Mouse (Mus musculus) Patski (cell line): ENCODE results near the gene Sik3. TPM values are rescaled to one million over a fixed set of nuclear protein-coding genes. Genes with fewer than 3 reads are reported as not detected.
"Not testable (repeated sequence)": the region's sequence is repeated elsewhere in the genome, so short reads cannot be mapped to it uniquely, and the experiment has no call there.

Experiments
- ATAC-seq: fragments of 100-300 bp; one replicate; pipeline ENCODE4 v1.8.0; 2021
- CTCF ChIA-PET: fragments of 350-600 bp; sonication (Branson Sonifier 250); formaldehyde crosslinking; loops from one replicate; lab custom pipeline; 2022; ENCODE audit warnings: inconsistent platforms; lab: Charles Lee
- POLR2A ChIA-PET: fragments of 350-600 bp; sonication (Branson Sonifier 250); formaldehyde crosslinking; loops from one replicate; lab custom pipeline; 2022; ENCODE audit warnings: antibody characterized with exemption, inconsistent platforms; lab: Charles Lee
- DNase-seq: peaks from one replicate; pipeline ENCODE4 v3.0.0-alpha.2; 2011; ENCODE audit warnings: low read depth, low spot score
- H3K27me3 ChIP-seq: fragments of 371-371 bp; one replicate; pipeline ENCODE4 v1.5.1; 2021
- CTCF ChIP-seq: fragments of 100-300 bp; IDR thresholded peaks from one replicate; pipeline ENCODE4 v1.5.1; 2021
- in situ Hi-C: fragments of 300-500 bp; cut with MboI; formaldehyde crosslinking; loops from 3 replicates; pipeline ENCODE4 v1.11.1; 2018; ENCODE audit warnings: low pct_unique_long_range_greater_than_20kb, mixed read lengths
- polyA plus RNA-seq: library from polyadenylated mRNA; unstranded; gene quantifications from one replicate; pipeline ENCODE4 v1.2.3, GENCODE M21; 2021

Sik3 gene
- polyA plus RNA-seq, 1 experiment from 2014 or later: 46.2 TPM

- in situ Hi-C loops: no loop called here
- no peak for TF ChIP-seq CTCF
- no peaks in the 10 kb centered on the region for H3K27me3 ChIP-seq
- CTCF ChIA-PET: no interaction called here
- ATAC-seq: no peak
- POLR2A ChIA-PET: interaction anchor here (0.6 kb wide), 1 partner anchor 19 kb away, joined by 3 read pairs; no protein-coding TSS in a partner anchor
- DNase-seq: no peak
Observed at GRCm38 (mm10) chr9:46090066-46090465, 77.4 kb downstream of the Sik3 start.

- POLR2A ChIA-PET, CTCF ChIA-PET, H3K27me3 ChIP-seq, ATAC-seq, DNase-seq, in situ Hi-C loops: not testable (repeated sequence)
Observed at GRCm38 (mm10) chr9:46091157-46091556, 78.5 kb downstream of the Sik3 start.

- ChIA-PET CTCF (interaction anchor here (1.1 to 1.5 kb wide), 4 partner anchors 9 to 49 kb away, joined by 3 to 5 read pairs (median 4); no protein-coding TSS in a partner anchor), POLR2A (no interaction called here)
- in situ Hi-C loops: no loop called here
- H3K27me3 ChIP-seq: no peaks in the 10 kb centered on the region
- no peak for DNase-seq
- no peak for TF ChIP-seq CTCF
- no peak for ATAC-seq
Observed at GRCm38 (mm10) chr9:46092633-46093032, 80.0 kb downstream of the Sik3 start.

- no peak for ATAC-seq
- POLR2A ChIA-PET: interaction anchor here (1.2 kb wide), 1 partner anchor 15 kb away, joined by 3 read pairs; no protein-coding TSS in a partner anchor
- in situ Hi-C loops: no loop called here
- TF ChIP-seq CTCF: no peak
- CTCF ChIA-PET: interaction anchor here (1.0 to 1.2 kb wide), 2 partner anchors 15 to 88 kb away, joined by 4 read pairs; no protein-coding TSS in a partner anchor
- DNase-seq: no peak
- H3K27me3 ChIP-seq: no peaks in the 10 kb centered on the region
Observed at GRCm38 (mm10) chr9:46098360-46098985, 85.9 kb downstream of the Sik3 start.

GRCm38 (mm10) chr9:46099107-46099506 is 86.5 kb downstream of the Sik3 start:
- H3K27me3 ChIP-seq: no peaks in the 10 kb centered on the region
- in situ Hi-C loops: no loop called here
- no peak for ATAC-seq
- no peak for DNase-seq
- ChIA-PET CTCF (interaction anchor here (1.0 to 1.2 kb wide), 2 partner anchors 16 to 87 kb away, joined by 4 read pairs; no protein-coding TSS in a partner anchor), POLR2A (interaction anchor here (1.2 kb wide), 1 partner anchor 16 kb away, joined by 3 read pairs; no protein-coding TSS in a partner anchor)
- TF ChIP-seq CTCF: no peak

GRCm38 (mm10) chr9:46103154-46103553 is 90.5 kb downstream of the Sik3 start:
- H3K27me3 ChIP-seq: no peaks in the 10 kb centered on the region
- DNase-seq (peak; percentile 50), ATAC-seq (peak; percentile 79)
- ChIA-PET POLR2A (no interaction called here), CTCF (interaction anchor here (1.0 to 1.3 kb wide), 2 partner anchors 11 to 16 kb away, joined by 3 to 5 read pairs; no protein-coding TSS in a partner anchor)
- in situ Hi-C loops: no loop called here
- no peak for TF ChIP-seq CTCF

- no peaks in the 10 kb centered on the region for H3K27me3 ChIP-seq
- no peak for TF ChIP-seq CTCF
- DNase-seq (no peak), ATAC-seq (no peak)
- in situ Hi-C loops: no loop called here
- ChIA-PET POLR2A (no interaction called here), CTCF (no interaction called here)
Observed at GRCm38 (mm10) chr9:46106105-46106504, 93.5 kb downstream of the Sik3 start.

- ATAC-seq (peak; percentile 73), DNase-seq (no peak)
- CTCF ChIA-PET: interaction anchor here (0.6 to 1.5 kb wide), 4 partner anchors 17 to 101 kb away, joined by 3 read pairs; no protein-coding TSS in a partner anchor
- no peak for TF ChIP-seq CTCF
- in situ Hi-C loops: no loop called here
- POLR2A ChIA-PET: interaction anchor here (0.6 kb wide), 1 partner anchor 37 kb away, joined by 3 read pairs; no protein-coding TSS in a partner anchor
- H3K27me3 ChIP-seq: no peaks in the 10 kb centered on the region
Observed at GRCm38 (mm10) chr9:46110648-46111047, 98.0 kb downstream of the Sik3 start.

GRCm38 (mm10) chr9:46111334-46111733 is 98.7 kb downstream of the Sik3 start:
- DNase-seq (no peak), ATAC-seq (no peak)
- POLR2A ChIA-PET: no interaction called here
- CTCF ChIA-PET: interaction anchor here (0.6 to 1.6 kb wide), 4 partner anchors 27 to 102 kb away, joined by 3 to 5 read pairs (median 4); no protein-coding TSS in a partner anchor
- in situ Hi-C loops: no loop called here
- H3K27me3 ChIP-seq: no peaks in the 10 kb centered on the region
- TF ChIP-seq CTCF: no peak

GRCm38 (mm10) chr9:46112246-46112645 is 99.6 kb downstream of the Sik3 start:
- POLR2A ChIA-PET: interaction anchor here (1.2 kb wide), 1 partner anchor 29 kb away, joined by 3 read pairs; no protein-coding TSS in a partner anchor
- DNase-seq (peak; percentile 81), ATAC-seq (peak; percentile 58)
- in situ Hi-C loops: no loop called here
- no peak for TF ChIP-seq CTCF
- no peaks in the 10 kb centered on the region for H3K27me3 ChIP-seq
- CTCF ChIA-PET: interaction anchor here (1.2 to 1.6 kb wide), 3 partner anchors 28 to 55 kb away, joined by 4 to 5 read pairs (median 4); no protein-coding TSS in a partner anchor
